Mouse (Mus musculus) ES-E14 (cell line): ENCODE data around the gene Fnbp1.

ENCODE experiments used
- CHD2 ChIP-seq: IDR thresholded peaks from 2 replicates; pipeline ENCODE4 v1.6.1; 2014; ENCODE audit warnings: mild to moderate bottlenecking, low read depth, low read length, inconsistent platforms
- HCFC1 ChIP-seq: IDR thresholded peaks from 2 replicates; pipeline ENCODE4 v1.6.1; 2012; ENCODE audit warnings: low read length, inconsistent platforms, borderline replicate concordance; ENCODE audit not compliant: insufficient read depth
- ZC3H11A ChIP-seq: IDR thresholded peaks from 2 replicates; pipeline ENCODE4 v1.6.1; 2012; ENCODE audit warnings: low read depth, mild to moderate bottlenecking, inconsistent platforms, low read length, borderline replicate concordance
- ZNF384 ChIP-seq: IDR thresholded peaks from 2 replicates; pipeline ENCODE4 v1.6.1; 2012; ENCODE audit warnings: low read depth, low read length, inconsistent platforms

DNA sequence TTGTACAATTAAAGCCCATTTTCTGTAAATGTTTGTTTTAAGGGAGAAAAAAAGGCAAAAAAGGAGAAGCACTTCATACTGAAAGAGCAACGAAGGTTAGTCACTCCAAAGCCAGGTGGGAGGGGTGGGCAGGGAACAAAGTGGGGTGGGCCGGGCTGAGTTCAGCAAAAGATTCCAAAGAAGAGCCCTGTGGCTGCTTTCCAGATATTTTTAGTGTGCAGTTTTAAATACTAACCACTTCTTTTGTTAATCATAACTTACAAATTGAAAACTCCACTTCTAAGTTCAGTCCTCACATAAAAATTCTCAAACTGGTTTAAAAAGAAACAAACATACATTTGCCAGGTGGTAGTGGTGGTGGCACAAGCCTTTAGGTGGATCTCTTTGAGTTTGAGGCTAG lies 44.5 kb downstream of the Fnbp1 start:
- TF ChIP-seq ZNF384: no peak
- no peak for TF ChIP-seq HCFC1
- no peak for TF ChIP-seq ZC3H11A
- no peak for TF ChIP-seq CHD2
